Mouse (Mus musculus) granulocyte monocyte progenitor cell, adult 5-6 weeks (primary cell): ENCODE measurements around the gene Slc9a5. TPM values are rescaled to one million over a fixed set of nuclear protein-coding genes. Genes with fewer than 3 reads are reported as not detected.

Experiments
- ATAC-seq: replicated peaks from 2 replicates; pipeline ENCODE4 v1.8.0; 2016; ENCODE audit warnings: mild to moderate bottlenecking, moderate TSS enrichment, inconsistent platforms; ENCODE audit not compliant: poor library complexity, severe bottlenecking
- total RNA-seq, 2 experiments: library from RNA; stranded (forward) in 1 of 2; stranded (reverse) in 1 of 2; fragments of 200-712, 200-1000 nt in 1 of 2; fragments of >200 nt in 1 of 2; fragmentation: Nextera tagmentation in 1 of 2; gene quantifications; 2 replicates each; pipeline ENCODE4 v1.2.3; 2014 to 2017

The Slc9a5 gene
- total RNA-seq, 2 experiments from 2014 or later: 0.41 to 0.82 TPM

GRCm38 (mm10) chr8:105393915-105394314 is 45.3 kb downstream of the Slc9a5 start:
- peak; percentile 13; the same call in 1 of the 2 replicates for ATAC-seq

- peak; percentile 38; the same call in 1 of the 2 replicates for ATAC-seq
These were observed 49.1 kb downstream of the Slc9a5 start for GRCm38 (mm10) chr8:105397747-105398146.

DNA sequence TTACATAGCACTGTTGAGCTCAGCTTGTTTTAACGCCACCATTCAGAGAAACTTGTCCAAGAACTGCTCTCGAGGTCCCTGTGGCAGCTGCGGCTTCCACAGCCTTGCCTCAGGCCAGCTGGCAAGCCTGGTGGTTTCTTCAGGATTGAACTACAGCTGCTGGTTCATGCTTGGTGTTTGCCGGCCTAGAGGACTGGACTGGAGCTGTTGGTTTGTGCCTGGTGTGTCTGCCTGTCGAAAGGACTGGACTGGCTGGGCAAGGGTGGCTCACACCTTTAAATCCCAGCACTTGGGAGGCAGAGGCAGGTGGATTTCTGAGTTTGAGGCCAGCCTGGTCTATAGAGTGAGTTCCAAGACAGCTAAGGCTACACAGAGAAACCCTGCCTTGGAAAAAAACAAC is 51.4 kb downstream of the Slc9a5 start:
- no peak for ATAC-seq

GRCm38 (mm10) chr8:105403467-105403866 is 54.8 kb downstream of the Slc9a5 start:
- no peak for ATAC-seq

DNA sequence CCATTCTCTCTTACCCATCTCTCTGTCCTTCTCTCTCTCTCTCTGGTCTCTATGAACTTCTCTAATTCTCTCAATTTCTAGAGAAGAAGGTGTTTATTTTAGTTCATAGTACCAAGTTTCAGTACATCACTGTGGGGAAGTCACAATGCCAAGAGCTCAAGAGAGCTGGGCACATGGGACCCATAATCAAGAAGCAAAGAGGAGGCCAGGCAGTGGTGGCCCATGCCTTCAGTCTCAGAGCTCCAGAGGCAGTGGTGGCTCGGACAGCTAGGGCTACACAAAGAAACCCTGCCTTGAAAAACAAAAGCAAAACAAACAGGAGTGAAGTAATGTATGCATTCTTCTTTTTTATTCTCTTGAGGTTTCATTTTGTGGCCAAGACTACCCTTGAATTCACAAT is 55.9 kb downstream of the Slc9a5 start:
- no peak for ATAC-seq

DNA sequence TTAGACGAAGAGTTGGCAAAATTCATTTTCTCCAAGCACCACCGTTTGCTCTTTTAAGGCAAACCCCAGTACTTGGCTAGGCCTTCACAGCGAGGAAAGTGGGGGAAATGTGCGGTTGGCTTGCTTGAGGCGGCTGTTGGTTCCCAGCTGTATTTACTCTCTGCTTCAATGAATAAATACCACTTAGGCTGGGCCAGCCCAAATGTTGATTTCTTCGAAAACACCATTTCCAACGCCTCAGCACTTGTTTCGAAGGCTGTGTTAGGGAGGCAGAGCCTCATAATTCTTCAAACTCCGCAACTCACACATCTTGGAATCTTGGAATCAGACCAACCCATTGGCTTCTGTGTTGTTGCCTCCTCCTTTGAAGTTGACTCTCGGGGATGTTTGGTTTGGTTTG is 57.8 kb downstream of the Slc9a5 start:
- ATAC-seq: no peak

DNA sequence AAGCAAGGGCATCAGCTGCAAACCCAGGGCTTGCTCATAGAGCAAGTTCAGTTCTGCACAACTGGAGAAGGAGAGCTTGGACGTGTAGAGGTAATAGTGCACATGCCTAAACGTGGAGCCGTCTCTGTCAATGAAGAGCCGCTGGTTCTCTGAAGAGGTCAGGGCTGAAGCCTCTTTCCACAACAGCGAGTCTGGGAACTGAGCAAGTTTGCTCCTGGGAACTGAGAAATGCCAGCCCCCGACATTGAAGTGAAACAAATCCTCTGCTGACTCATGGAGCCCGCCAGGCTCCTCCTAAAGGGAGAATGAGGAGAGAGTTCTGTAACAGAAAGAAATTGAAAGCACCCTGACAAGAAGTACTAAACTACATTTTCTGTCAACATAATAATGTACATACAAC is 59.7 kb downstream of the Slc9a5 start:
- ATAC-seq: no peak

GRCm38 (mm10) chr8:105409947-105410346 is 61.3 kb downstream of the Slc9a5 start:
- no peak for ATAC-seq

DNA sequence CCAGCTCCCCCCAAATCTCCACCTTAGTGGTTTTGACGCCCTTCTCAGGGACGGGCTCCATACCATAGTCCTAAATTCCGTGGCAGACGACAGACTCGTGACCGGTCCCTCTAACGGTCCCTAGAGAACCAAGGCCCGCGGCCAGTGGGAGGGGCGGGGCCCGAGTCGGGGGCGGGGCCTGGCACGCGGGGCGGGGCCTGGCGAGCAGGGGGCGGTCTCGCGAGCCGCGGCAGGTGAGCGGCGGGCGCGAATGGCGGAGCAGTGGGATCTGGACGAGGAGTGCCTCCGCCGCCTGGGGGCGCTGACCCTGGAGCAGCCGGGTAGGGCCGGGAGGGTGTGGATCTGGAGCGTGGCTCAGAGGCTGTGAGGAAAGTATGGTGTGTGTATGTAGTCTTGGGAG is 64.7 kb downstream of the Slc9a5 start, which contains the start of the genes Kctd19 and Lrrc36:
Kctd19 (minus strand) TSS at position 112 of the 400 bp plus-strand sequence.
Lrrc36 (plus strand) TSS at position 181 of the 400 bp plus-strand sequence.
- peak; percentile 98 for ATAC-seq

- no peak for ATAC-seq
These were observed 70.3 kb downstream of the Slc9a5 start for GRCm38 (mm10) chr8:105418992-105419391.

Other genes with a start within 250 kb of the Slc9a5 start
- not detected in 2 replicates for gene Ces4a, start 217.0 kb upstream of the Slc9a5 start, total RNA-seq (2014; fragmentation: Nextera tagmentation)
- not detected in 2 replicates for gene Ces4a, start 217.0 kb upstream of the Slc9a5 start, total RNA-seq (2017)
- 119 and 135 TPM in 2 replicates for gene Cbfb, start 178.2 kb upstream of the Slc9a5 start, total RNA-seq (2014; fragmentation: Nextera tagmentation)
- 177 and 185 TPM in 2 replicates for gene Cbfb, start 178.2 kb upstream of the Slc9a5 start, total RNA-seq (2017)
- gene D230025D16Rik, start 123.7 kb upstream of the Slc9a5 start, total RNA-seq (2014; fragmentation: Nextera tagmentation): 30.9 and 41.0 TPM in 2 replicates
- 21.8 and 25.7 TPM in 2 replicates for gene D230025D16Rik, start 123.7 kb upstream of the Slc9a5 start, total RNA-seq (2017)
- 0.32 TPM in 1 of 2 replicates, not detected in the other for gene B3gnt9, start 93.7 kb upstream of the Slc9a5 start, total RNA-seq (2014; fragmentation: Nextera tagmentation)
- 1.0 TPM in 1 of 2 replicates, not detected in the other for gene B3gnt9, start 93.7 kb upstream of the Slc9a5 start, total RNA-seq (2017)
- gene Tradd, start 84.2 kb upstream of the Slc9a5 start, total RNA-seq (2014; fragmentation: Nextera tagmentation): 8.7 and 9.4 TPM in 2 replicates
- 15.8 and 21.0 TPM in 2 replicates for gene Tradd, start 84.2 kb upstream of the Slc9a5 start, total RNA-seq (2017)
- gene Fbxl8, start 84.2 kb upstream of the Slc9a5 start, total RNA-seq (2014; fragmentation: Nextera tagmentation): 0.21 and 4.4 TPM in 2 replicates
- gene Fbxl8, start 84.2 kb upstream of the Slc9a5 start, total RNA-seq (2017): 1.7 and 3.6 TPM in 2 replicates
- not detected in 2 replicates for gene Hsf4, start 79.0 kb upstream of the Slc9a5 start, total RNA-seq (2014; fragmentation: Nextera tagmentation)
- not detected in 2 replicates for gene Hsf4, start 79.0 kb upstream of the Slc9a5 start, total RNA-seq (2017)
- gene Nol3, start 72.7 kb upstream of the Slc9a5 start, total RNA-seq (2014; fragmentation: Nextera tagmentation): not detected in 2 replicates
- gene Nol3, start 72.7 kb upstream of the Slc9a5 start, total RNA-seq (2017): not detected in 2 replicates
- 2.7 and 4.0 TPM in 2 replicates for gene 4931428F04Rik, start 59.0 kb upstream of the Slc9a5 start, total RNA-seq (2014; fragmentation: Nextera tagmentation)
- 0.56 and 0.93 TPM in 2 replicates for gene 4931428F04Rik, start 59.0 kb upstream of the Slc9a5 start, total RNA-seq (2017)
- not detected in 2 replicates for gene Exoc3l, start 52.7 kb upstream of the Slc9a5 start, total RNA-seq (2014; fragmentation: Nextera tagmentation)
- gene Exoc3l, start 52.7 kb upstream of the Slc9a5 start, total RNA-seq (2017): 0.60 and 2.5 TPM in 2 replicates
- gene E2f4, start 51.2 kb upstream of the Slc9a5 start, total RNA-seq (2014; fragmentation: Nextera tagmentation): 139 and 170 TPM in 2 replicates
- gene E2f4, start 51.2 kb upstream of the Slc9a5 start, total RNA-seq (2017): 44.3 and 50.9 TPM in 2 replicates
- gene Elmo3, start 43.2 kb upstream of the Slc9a5 start, total RNA-seq (2014; fragmentation: Nextera tagmentation): 2.6 and 5.6 TPM in 2 replicates
- 0.05 and 3.2 TPM in 2 replicates for gene Elmo3, start 43.2 kb upstream of the Slc9a5 start, total RNA-seq (2017)
- gene Lrrc29, start 22.6 kb upstream of the Slc9a5 start, total RNA-seq (2014; fragmentation: Nextera tagmentation): 5.2 and 5.3 TPM in 2 replicates
- gene Lrrc29, start 22.6 kb upstream of the Slc9a5 start, total RNA-seq (2017): 2.0 and 2.3 TPM in 2 replicates
- gene Tmem208, start 22.5 kb upstream of the Slc9a5 start, total RNA-seq (2014; fragmentation: Nextera tagmentation): 82.8 and 106 TPM in 2 replicates
- 37.1 and 64.8 TPM in 2 replicates for gene Tmem208, start 22.5 kb upstream of the Slc9a5 start, total RNA-seq (2017)
- gene Fhod1, start 890 bp upstream of the Slc9a5 start, total RNA-seq (2014; fragmentation: Nextera tagmentation): 7.0 and 12.9 TPM in 2 replicates
- 2.5 and 2.6 TPM in 2 replicates for gene Fhod1, start 890 bp upstream of the Slc9a5 start, total RNA-seq (2017)
- gene Plekhg4, start 24.4 kb downstream of the Slc9a5 start, total RNA-seq (2014; fragmentation: Nextera tagmentation): 0.47 TPM in 1 of 2 replicates, not detected in the other
- gene Plekhg4, start 24.4 kb downstream of the Slc9a5 start, total RNA-seq (2017): 0.09 TPM in 1 of 2 replicates, not detected in the other
- gene Kctd19, start 64.7 kb downstream of the Slc9a5 start, total RNA-seq (2014; fragmentation: Nextera tagmentation): not detected in 2 replicates
- gene Kctd19, start 64.7 kb downstream of the Slc9a5 start, total RNA-seq (2017): not detected in 2 replicates
- gene Lrrc36, start 64.7 kb downstream of the Slc9a5 start, total RNA-seq (2014; fragmentation: Nextera tagmentation): 0.36 TPM in 1 of 2 replicates, not detected in the other
- gene Lrrc36, start 64.7 kb downstream of the Slc9a5 start, total RNA-seq (2017): not detected in 2 replicates
- gene Tppp3, start 122.7 kb downstream of the Slc9a5 start, total RNA-seq (2014; fragmentation: Nextera tagmentation): not detected in 2 replicates
- not detected in 2 replicates for gene Tppp3, start 122.7 kb downstream of the Slc9a5 start, total RNA-seq (2017)
- 1.8 and 10.4 TPM in 2 replicates for gene Zdhhc1, start 148.1 kb downstream of the Slc9a5 start, total RNA-seq (2014; fragmentation: Nextera tagmentation)
- gene Zdhhc1, start 148.1 kb downstream of the Slc9a5 start, total RNA-seq (2017): 3.6 and 4.6 TPM in 2 replicates
- gene Hsd11b2, start 169.9 kb downstream of the Slc9a5 start, total RNA-seq (2014; fragmentation: Nextera tagmentation): not detected in 2 replicates
- not detected in 2 replicates for gene Hsd11b2, start 169.9 kb downstream of the Slc9a5 start, total RNA-seq (2017)
- gene Atp6v0d1, start 217.2 kb downstream of the Slc9a5 start, total RNA-seq (2014; fragmentation: Nextera tagmentation): 112 and 132 TPM in 2 replicates
- gene Atp6v0d1, start 217.2 kb downstream of the Slc9a5 start, total RNA-seq (2017): 47.1 and 47.3 TPM in 2 replicates